Mouse (Mus musculus): ENCODE measurements around the gene Crebl2.

GRCm38 (mm10) chr6:134840346-134840745 is 10.4 kb downstream of the Crebl2 start:
- TF ChIP-seq GATA1 (IDR thresholded peaks at IDR 0.05; ENCODE audit: borderline replicate concordance, low read length) (no peak), CTCF (IDR thresholded peaks at IDR 0.05; ENCODE audit: low read depth, low read length) (no peak), POLR2AphosphoS5 (IDR thresholded peaks at IDR 0.05; ENCODE audit: insufficient replicate concordance, low read depth, low read length) (no peak), TAL1 (conservative IDR thresholded peaks at IDR 0.05; ENCODE audit: low read depth, low read length) (no peak)

Measured in G1E (cell line).